Mouse (Mus musculus): ENCODE data around the gene Cd300c. TPM values are rescaled to one million over a fixed set of nuclear protein-coding genes. Genes with fewer than 3 reads are reported as not detected.
"Not testable (repeated sequence)": the region's sequence is repeated elsewhere in the genome, so short reads cannot be mapped to it uniquely, and the experiment has no call there.

Gene Cd300c
- 0.21 and 0.23 TPM in 2 replicates for polyA plus RNA-seq (2015; fragmentation: Nextera tagmentation; extraction: Ambion mirVana)

DNA sequence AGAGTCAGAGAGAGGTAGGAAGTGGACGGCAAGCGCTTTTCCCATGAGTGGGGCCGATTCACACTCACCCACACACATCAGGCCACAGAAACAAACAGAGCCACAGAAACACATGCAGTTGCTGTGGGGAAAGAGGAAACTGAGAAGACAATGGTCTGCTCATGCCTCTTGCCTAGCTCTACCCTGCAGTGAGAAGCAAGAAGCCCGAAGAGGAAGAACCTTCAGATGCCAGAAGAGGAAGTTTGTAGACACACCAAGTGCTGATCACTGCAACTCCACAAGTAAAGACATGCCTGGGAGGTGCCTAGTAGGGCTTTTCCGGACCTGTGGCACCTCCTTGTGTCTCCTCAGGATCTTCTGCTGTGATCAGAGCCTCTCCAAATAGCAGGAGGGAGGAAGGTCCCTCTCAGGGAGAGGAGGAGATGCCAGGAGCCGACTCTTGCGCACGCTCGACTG, at the start of gene Cd300c:
Cd300c (minus strand) TSS at position 406 of the 456 bp plus-strand sequence.
- DNase-seq (ENCODE audit: low spot score) = no peak

DNA sequence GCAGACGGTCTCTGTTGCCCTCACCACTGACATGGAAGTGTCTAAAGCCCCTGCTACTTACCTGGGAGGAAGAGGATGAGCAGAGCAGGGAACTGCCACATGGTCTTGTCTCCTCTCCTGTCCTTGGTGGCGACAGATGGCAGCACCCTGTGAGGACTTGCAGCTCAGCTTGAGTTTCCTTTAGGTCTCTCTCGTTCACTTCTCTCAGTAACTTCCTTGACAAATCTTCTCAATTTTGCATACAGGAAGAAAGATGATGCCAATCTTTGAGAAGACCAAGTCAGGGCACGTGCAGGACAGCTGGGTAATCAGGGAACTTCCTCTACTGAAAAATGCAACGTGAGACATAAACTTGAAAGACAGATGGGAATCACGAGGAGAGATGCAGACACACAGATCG, 47.1 kb upstream of the Cd300c start, which contains the start of gene Cd300ld2:
Cd300ld2 (minus strand) TSS at position 101 of the 400 bp plus-strand sequence.
- DNase-seq (ENCODE audit: low spot score) = not testable (repeated sequence)

DNA sequence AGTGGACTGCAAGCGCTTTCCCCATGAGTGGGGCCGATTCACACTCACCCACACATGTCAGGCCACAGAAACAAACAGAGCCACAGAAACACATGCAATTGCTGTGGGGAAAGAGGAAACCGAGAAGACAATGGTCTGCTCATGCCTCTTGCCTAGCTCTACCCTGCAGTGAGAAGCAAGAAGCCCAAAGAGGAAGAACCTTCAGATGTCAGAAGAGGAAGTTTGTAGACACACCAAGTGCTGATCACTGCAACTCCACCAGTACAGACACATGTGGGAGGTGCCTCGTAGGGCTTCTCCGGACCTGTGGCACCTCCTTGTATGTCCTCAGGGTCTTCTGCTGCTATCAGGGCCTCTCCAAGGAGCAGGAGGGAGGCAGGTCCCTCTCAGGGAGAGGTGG, 35.1 kb upstream of the Cd300c start:
- no peak for DNase-seq (ENCODE audit: low spot score)

DNA sequence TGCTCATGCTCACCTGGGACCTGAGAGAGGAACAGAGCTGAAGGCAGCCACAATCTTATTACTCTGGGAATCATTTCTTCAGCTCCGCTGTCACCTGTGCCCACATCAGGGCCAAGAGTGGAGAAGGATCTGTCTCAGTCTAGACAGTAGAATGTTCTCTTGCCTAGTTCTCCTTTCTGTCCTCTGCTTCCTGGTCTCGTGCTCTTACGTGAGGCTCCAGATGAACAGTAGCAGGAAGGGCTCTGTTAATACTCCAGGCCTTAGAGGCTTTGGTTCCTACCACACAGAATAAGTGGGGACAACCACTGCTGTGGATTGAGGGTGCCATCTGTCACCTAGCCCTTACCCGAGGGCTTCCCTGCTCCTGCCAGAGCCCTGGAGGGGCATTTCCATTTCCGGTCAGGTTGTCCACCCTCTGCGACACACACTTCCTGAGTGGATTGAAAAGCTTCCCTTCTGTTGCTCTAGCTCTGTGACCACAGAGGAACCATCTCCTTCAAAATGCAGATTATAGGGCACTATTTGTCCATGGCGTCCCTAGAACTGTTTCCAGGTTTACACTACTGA, 32.6 kb upstream of the Cd300c start, which contains the start of gene Cd300c2:
Cd300c2 (minus strand) TSS at position 407 of the 567 bp plus-strand sequence.
- no peak for DNase-seq (ENCODE audit: low spot score)

DNA sequence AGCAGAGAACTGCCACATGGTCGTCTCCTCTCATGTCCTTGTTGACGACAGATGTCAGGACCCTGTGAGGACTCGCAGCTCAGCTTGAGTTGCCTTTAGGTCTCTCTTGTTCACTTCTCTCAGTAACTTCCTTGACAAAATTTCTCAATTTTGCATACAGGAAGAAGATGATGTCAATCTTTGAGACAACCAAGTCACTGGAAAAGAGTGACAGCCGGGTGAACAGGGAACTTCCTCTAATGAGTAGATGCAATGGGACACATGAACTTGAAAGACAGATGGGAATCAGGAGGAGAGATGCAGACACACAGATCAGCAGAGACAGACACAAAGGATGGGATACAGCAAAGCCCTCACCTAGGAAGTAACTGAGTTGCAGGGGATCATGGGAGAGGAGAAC, 20.8 kb upstream of the Cd300c start, which contains the start of gene Cd300ld:
Cd300ld (minus strand) TSS at position 130 of the 400 bp plus-strand sequence.
- DNase-seq (ENCODE audit: low spot score) = no peak

DNA sequence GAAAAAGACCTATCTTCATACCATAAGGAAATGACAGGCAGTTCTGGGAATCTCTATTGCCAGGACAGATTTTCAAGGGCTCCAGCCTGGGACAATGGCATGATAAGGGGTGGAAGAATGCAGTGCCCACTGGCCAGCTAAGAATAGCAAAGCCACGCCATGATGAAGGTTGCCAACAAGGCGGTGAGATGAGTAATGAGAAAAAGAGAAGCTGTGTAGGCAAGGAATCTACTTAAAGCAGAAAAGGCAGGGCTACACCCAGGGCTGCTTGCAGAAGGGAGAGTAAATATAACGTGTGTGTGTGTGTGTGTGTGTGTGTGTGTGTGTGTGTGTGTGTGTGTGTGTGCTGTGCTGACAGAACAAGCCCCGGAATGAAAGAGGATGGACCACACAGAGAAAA, 12.9 kb upstream of the Cd300c start:
- no peak for DNase-seq (ENCODE audit: low spot score)

DNA sequence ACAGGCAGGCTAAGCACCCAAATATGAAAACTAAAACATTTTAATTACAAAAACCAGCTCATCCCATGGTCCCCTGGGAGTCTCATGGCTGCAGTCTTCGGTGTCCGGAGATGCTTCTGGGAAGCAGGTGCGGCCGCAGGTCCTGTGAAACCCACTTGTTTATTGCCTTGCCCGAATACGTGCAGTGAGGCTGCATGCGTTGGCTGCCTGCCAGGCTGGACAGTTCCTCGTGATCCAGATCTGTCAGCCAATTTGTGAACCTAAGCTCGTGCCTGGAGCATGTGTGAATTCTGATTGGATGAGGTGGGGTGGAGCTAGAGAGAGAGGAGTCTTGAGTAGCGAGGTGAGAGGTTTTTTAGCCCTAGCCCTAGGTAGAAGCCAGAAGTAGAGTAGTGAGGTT, 3.8 kb upstream of the Cd300c start:
- DNase-seq (ENCODE audit: low spot score) = no peak

DNA sequence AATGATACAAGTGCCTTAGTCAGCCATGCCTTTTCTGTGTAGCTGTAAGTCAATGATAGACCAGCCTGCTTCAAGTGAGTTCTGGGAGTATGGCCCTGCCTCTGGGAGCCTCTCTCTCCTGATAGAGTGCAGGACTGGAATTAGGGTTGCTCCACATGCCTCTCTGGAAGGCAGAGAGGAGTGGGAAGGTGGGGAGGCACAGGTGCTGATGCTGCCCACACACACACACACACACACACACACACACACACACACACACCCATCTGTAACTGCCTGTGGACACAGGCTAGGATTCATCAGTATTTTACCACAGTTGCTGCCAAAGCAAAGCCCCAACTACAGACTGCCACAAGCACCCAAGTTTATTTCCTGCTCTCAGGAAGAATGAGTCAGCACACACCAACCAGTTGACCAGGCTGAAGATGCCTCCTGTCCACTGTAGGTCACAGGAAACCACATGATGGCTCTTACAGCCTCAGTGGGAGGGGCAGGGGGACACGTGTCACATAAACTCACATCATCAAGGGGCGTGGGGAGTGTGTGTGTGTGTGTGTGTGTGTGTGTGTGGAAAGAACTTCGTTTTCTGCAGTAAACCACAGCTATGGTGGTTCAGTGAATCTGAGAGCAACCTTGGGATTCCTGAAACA, 3.7 kb downstream of the Cd300c start:
- DNase-seq (ENCODE audit: low spot score) = no peak

DNA sequence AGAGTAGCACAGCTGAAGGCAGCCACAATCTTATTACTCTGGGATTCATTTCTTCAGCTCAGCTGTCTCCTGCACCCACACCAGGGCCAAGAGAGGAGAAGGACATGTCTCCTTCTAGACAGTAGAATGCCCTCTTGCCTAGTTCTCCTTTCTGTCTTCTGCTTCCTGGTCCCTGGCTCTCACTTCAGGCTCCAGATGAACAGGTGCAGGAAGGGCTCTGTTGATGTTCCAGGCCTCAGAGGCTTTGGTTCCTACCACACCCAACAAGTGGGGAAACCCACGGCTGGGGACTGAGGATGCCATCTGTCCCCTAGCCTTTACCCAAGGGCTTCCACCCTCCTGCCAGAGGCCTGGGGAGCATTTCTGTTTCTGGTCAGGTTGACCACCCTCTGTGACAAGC, 8.6 kb downstream of the Cd300c start:
- no peak for DNase-seq (ENCODE audit: low spot score)

DNA sequence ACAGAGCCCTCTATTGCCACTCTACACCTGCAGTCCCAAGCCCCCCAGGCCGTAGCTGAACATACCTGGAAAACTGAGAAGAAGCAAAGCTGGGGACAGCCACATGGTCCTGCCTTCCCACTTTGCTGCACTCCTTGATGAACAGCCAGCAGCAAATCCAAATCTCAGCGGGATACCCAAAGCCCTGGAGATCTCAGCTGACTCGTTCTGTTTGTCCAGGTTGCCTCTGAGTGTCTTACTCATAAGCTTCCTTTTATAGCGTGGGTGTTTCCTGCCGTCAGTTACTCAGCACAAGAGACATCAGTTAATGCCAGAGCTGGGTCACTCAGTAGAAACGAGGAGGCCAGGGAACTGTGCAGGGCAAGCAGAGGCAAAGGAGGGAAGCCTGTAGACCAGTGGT, 34.8 kb downstream of the Cd300c start, which contains the start of gene Cd300lb:
Cd300lb (minus strand) TSS at position 243 of the 400 bp plus-strand sequence.
- DNase-seq (ENCODE audit: low spot score) = no peak

DNA sequence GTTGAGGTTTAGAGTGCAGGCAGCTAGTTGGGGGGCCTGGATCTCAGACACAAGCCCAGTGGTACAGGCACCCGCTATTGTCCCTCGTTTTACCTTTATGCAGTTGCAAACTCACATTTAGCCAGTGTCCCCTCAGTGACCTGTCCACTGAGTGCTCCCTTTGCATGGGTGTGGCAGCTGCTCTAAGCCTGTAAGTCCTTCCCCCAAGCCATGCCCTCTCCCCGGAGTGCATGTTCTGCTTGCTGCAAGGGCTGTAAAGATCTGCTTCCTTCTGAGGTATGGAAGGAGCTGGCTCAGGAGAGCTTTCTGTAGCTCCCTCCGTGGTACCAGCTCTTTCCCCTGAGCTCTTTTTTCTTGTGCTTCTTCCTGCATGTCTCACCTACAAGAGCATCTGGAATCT, 35.4 kb downstream of the Cd300c start:
- no peak for DNase-seq (ENCODE audit: low spot score)

DNA sequence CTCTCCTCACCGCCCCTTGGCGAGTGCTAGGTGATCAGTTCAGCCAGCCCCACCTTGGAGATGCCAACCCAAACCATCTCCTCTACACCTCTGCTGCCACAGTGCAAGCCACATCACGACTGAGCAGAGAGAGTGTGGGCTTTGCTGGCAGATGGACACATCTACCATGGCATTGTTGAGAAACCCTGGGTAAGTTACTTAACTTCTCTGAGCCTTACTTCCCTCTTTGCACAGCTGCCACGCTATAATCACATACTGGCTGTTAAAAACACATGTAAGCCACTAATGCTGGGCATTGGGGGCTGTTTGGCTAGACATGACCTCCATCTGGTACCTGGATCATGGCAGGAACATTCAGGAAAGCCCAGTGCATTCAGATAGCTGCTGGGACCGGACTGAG, 37.9 kb downstream of the Cd300c start:
- no peak for DNase-seq (ENCODE audit: low spot score)

DNA sequence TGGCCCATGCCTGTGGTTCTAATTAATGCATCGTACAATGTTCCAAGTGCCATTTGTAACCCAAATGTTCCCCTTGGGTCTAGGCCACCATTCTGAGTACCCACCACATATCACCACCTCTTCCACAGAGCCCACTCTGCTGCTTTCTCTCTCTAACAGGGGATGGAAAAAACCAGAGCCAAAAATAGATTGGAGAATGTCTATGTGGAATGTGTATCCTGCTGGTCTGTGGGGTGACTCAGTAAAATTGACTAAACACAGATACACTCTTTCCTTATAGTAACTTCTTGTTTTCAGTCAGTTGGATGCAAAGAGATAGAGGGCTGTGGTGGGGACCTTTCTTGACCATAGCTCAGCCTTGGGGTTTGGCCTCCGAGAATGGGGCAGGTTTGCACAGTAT, 39.4 kb downstream of the Cd300c start:
- DNase-seq (ENCODE audit: low spot score) = no peak

DNA sequence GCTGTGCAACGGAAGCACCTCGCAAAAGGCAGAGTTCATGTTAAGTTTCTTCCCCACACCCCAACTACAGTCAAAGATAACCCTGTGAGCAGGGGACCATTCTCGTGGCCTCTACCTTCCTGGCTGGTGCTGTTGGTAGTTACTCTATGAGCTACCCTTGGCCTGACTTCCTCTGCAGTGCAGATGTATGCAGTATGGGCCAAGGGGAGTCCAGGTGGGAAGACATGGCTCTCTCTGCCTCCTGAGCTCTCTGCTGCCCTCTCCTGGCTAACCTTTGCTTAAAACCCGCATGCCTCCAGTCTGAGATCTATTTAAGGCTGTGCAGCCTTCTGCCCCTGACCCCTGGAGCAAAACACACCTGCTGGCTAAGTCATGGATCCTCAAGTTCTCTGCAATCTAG, 45.0 kb downstream of the Cd300c start:
- DNase-seq (ENCODE audit: low spot score) = peak; percentile 67

DNA sequence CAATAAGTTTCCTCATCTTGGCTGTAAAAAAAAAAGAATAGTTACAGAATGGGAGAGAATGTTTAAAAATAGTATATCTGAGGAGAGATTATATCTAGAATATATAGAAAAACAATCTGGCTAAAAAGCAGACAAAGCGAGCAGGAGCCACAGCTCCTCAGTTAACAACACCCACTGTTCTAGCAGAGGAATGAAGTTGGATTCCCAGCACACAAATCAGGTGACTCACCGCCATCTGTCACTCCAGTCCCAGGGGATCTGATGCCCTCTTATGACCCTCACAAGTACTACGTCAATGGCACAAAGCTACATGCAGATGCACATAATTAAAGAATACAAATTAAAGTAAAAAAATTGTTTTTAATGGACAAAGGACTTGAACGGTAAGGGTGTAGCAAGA, 46.5 kb downstream of the Cd300c start:
- no peak for DNase-seq (ENCODE audit: low spot score)

DNA sequence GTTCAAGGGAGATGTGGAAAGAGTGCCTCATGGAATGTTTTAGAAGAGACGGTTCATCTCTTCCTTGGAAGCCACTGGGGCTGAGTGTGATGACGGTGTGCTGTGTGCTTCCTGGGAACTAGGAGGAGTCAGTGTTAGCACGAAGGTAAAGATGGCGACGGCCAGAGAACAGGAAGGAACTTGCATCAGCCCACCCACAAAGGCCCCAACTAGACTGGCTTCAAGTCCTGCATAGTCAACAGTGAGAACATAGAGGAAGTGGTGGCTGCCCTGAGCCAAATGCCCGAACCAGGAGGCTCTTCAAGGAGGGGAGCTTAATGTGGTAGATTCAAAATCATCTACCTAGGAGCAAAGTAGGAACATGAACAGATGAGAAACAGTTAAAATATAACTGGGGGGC, 51.8 kb downstream of the Cd300c start:
- no peak for DNase-seq (ENCODE audit: low spot score)

DNA sequence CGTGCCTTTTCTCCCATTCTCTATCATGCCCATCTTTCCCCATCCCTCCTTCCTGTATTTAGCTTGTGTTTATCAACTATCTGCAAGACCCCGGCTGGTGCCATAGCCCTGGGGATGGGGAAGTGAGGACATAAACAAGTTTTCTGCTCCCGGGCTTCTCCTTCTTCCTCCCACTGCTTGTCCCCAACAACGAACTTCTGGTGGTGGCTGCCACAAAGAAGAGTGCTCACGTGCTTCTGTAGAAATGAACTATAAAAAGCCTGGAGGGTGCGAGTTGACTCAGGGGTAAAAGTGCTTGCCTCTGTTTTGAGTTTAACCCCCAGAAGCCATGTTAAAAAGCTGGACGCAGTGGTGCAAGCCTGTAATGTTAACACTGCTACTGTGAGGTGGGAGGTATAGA, 54.0 kb downstream of the Cd300c start:
- no peak for DNase-seq (ENCODE audit: low spot score)

DNA sequence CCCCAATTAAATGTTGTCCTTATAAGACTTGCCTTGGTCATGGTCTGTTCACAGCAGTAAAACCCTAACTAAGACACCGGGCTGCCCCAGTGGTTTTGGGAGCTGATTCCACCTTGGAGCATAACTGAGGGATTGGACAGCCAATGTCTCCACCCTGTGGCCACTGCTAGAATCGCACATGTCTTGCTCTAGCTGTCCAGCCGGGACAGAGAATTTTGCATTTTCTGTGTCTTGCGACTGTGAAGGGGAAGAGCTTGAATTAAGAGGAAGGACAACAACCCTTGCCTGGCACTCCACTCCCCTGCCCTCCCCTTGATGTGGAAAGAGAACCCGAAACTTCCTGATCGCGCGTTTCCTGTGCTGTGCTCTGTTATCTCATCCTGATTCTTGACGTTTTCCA, 56.1 kb downstream of the Cd300c start:
- peak; percentile 52 for DNase-seq (ENCODE audit: low spot score)

DNA sequence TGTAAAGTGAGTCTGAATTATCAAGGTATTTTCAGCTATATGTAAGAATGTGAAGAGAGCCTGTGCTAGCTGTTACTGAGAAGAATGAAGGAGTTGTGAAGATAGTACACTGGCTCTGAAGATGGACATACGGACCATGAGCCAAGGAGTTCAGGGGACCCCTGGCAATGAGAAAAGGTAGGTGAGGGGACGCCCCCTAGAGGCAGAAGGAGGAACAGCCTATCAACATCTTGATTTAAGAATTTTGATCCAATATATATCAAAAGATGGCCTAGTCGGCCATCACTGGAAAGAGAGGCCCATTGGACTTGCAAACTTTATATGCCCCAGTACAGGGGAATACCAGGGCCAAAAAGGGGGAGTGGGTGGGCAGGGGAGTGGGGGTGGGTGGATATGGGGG, 59.4 kb downstream of the Cd300c start:
- not testable (repeated sequence) for DNase-seq (ENCODE audit: low spot score)

DNA sequence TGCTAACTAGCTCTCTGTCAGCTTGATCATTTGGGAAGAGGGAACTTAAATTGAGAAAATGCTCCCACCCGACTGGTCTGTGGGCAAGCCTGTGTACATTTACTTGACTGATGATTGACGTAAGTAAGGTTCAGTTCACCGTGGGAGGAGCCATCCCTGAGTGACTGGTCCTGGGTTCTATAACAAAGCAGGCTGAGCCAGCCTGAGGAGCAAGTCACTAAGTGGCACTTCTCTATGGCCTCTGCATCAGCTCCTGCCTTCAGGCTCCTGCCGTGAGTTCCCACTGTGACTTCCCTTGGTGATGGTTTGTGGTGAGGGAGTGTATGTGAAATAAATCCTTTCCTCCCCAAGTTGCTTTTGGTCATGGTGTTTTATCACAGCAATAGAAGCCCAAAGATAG, 60.9 kb downstream of the Cd300c start:
- DNase-seq (ENCODE audit: low spot score) = no peak

DNA sequence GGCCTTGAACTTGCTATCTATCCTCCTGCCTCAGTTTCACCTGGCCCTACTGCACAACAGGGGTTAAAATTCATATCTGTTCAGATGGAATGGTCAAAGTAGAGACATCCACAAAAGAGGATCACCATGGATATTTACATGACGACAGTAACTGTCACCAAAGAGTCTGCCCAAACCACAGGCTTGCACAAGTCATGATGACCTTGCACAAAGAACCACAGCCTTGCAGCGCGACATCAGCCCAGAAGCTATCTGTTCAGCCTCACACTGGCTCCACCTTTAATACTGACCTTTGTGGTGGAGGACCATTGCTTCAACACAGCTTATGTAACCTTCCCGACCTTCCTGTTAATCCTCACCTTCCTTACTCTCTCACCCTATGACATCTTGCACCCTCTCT, 61.4 kb downstream of the Cd300c start:
- no peak for DNase-seq (ENCODE audit: low spot score)

Measured in thymus, postnatal 0 days (tissue).